Mouse (Mus musculus) large intestine, adult 2 months (tissue): ENCODE results near the gene Mettl6. TPM values are rescaled to one million over a fixed set of nuclear protein-coding genes. Genes with fewer than 3 reads are reported as not detected.
"Not testable (repeated sequence)": the region's sequence is repeated elsewhere in the genome, so short reads cannot be mapped to it uniquely, and the experiment has no call there.

Source experiments
- DNase-seq: peaks from one replicate; pipeline ENCODE4 v3.0.0-alpha.2; 2012; ENCODE audit warnings: low read depth, low spot score
- WGBS: fragments of 180-500 bp; shearing (Covaris S2); methylation state at CpG from one replicate; pipeline ENCODE4 v1.1.7; 2018; 5-methylcytosine and 5-hydroxymethylcytosine counted together
- polyA plus RNA-seq: library from polyadenylated mRNA; depleted of rRNA; stranded (reverse); fragments of >200 nt; gene quantifications from 2 replicates; pipeline ENCODE4 v1.2.3, GENCODE M21; 2012

Mettl6 gene
- polyA plus RNA-seq, 1 experiment = 8.5 TPM

- no peak for DNase-seq
- 70% methylated on average over 4 of the region's 4 CpGs for WGBS
Measured at GRCm38 (mm10) chr14:31486465-31486864, 8.4 kb downstream of the Mettl6 start.

GRCm38 (mm10) chr14:31482417-31482816, 12.4 kb downstream of the Mettl6 start:
- WGBS = 80% methylated on average over 5 of the region's 5 CpGs
- DNase-seq = no peak

GRCm38 (mm10) chr14:31473297-31473696, 21.5 kb downstream of the Mettl6 start:
- DNase-seq = no peak
- 85% methylated on average over 2 of the region's 2 CpGs for WGBS

DNA sequence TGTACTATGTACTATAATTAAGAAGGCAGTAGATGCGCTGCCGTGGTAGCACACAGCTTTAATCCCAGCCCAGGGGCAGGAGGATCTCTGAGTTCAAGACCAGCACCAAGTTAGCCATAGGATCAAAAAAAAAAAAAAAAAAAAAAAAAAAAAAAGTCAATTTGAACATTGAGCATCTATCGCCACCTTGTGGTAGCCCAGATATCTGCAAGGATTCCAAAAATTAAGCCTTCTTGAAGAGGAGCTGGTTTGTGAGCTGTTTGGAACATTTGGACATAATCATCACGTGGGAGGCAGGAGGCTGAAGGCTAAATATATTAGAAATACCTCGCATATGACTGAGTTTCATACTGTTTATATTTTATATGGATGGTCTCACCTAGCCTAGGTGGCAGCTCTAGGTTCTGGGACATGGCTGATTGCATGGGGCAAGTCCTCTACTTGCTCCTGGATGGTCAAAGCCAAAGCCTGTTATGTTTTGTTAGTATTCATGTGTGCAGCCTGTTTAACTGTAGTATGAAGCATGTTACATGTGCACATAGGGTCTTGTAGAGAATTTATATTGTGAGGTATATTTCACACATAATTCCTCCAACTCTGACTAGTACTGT, 22.3 kb downstream of the Mettl6 start:
- no peak for DNase-seq
- 4% methylated on average over 5 of the region's 5 CpGs for WGBS

GRCm38 (mm10) chr14:31469711-31470110, 25.1 kb downstream of the Mettl6 start:
- 61% methylated on average over 4 of the region's 4 CpGs for WGBS
- no peak for DNase-seq

DNA sequence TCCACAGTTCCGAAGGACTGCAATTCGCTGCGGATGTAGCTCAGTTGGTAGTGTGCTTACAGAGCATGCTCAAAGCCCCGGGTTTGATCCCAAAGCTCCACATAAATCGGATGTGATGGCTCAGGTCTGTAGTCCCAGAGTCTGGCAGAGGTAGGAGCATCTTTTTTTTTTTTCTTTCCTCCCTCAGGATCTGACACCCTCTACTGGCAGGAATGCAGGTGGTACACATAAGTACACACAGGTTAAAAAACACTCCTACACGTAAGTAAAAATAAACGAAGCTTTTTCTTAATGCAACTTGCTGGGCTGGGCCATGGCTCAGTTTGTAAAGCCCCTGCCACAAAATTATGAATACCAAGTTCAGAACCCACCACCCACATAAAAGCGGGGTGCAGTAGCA, 30.7 kb downstream of the Mettl6 start:
- DNase-seq = no peak
- 56% methylated on average over 8 of the region's 8 CpGs for WGBS

GRCm38 (mm10) chr14:31462886-31463285, 32.0 kb downstream of the Mettl6 start:
- 79% methylated on average over 6 of the region's 6 CpGs for WGBS
- no peak for DNase-seq

- DNase-seq = not testable (repeated sequence)
- 77% methylated on average over 5 of the region's 5 CpGs for WGBS
Measured at GRCm38 (mm10) chr14:31462226-31462625, 32.6 kb downstream of the Mettl6 start.

- DNase-seq = no peak
- 82% methylated on average over 12 of the region's 12 CpGs for WGBS
Measured at GRCm38 (mm10) chr14:31458006-31458405, 36.8 kb downstream of the Mettl6 start.

DNA sequence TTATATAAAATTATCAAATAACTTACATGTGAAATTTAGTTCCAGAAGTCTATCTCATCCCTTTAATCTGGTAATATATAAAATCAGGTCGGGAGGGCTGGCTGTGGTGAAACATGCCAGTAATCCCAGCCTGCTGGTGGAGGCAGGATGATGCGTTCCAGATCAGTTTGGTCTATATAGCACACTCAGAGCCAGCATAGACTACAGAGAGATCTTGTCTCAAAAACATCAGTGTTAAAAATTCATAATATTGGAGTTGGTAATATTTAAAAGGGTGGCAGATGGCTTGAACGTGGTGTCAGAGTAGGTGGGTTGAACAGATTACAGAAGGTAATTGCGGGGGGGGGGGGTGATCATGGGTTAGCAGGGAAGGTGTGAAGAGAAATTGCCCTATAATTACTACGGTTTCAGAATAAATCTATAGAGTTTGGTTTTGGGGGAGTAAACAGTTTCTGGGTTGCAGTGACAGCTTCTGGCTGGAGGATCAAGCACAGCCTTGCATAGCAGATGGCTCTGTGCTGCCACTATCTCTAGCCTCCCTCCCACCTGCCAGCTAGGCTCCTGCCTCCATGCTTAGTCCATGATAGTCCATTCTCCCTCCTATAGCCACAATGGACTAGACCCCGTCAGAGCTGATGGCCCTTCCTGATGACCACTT, 38.6 kb downstream of the Mettl6 start:
- WGBS = 76% methylated on average over 6 of the region's 6 CpGs
- no peak for DNase-seq

- no peak for DNase-seq
- 87% methylated on average over 8 of the region's 8 CpGs for WGBS
Measured at GRCm38 (mm10) chr14:31454849-31455566, 39.8 kb downstream of the Mettl6 start.

DNA sequence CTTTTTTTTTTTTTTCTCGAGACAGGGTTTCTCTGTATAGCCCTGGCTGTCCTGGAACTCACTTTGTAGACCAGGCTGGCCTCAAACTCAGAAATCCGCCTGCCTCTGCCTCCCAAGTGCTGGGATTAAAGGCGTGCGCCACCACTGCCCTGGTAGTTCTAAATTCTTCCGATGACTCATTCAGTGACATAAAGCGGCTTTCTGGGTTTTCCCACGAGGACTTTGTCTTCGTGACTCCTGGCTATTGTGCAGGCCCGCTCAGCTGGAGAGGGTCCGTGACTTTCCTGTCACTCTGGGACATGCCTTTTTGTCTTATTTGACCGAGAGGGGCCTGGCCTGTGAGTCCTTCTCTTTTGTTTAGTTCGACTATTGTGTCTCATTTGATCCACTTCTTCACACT, 40.9 kb downstream of the Mettl6 start:
- WGBS = 80% methylated on average over 12 of the region's 12 CpGs
- not testable (repeated sequence) for DNase-seq

GRCm38 (mm10) chr14:31448994-31449393, 45.8 kb downstream of the Mettl6 start:
- 45% methylated on average over 5 of the region's 5 CpGs for WGBS

DNA sequence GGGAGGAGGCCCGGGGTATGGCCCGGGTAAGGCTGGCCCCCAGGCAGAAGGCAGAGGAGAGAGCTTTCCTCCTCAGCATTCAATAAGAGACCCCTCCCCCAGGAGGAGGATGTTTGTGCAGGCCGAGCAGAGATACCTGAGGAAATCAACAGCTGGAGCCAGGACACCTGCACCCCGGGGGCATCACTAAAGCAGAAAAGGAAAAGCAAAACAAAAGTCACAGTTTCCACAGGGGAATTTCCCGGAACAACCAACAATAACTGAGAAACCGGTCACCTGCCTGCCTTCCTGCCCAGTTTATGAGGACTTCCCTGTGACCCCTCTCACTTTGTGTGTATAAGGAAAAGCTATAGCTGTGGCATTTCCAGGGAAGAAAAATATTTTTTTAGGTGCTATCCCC, 51.2 kb downstream of the Mettl6 start:
- WGBS = 61% methylated on average over 6 of the region's 6 CpGs
- DNase-seq = no peak

More at GRCm38 (mm10) chr14:31448994-31449393, 45.8 kb downstream of the Mettl6 start:
- no peak for DNase-seq

GRCm38 (mm10) chr14:31440725-31441124, 54.1 kb downstream of the Mettl6 start:
- DNase-seq = no peak
- 80% methylated on average over 6 of the region's 6 CpGs for WGBS

DNA sequence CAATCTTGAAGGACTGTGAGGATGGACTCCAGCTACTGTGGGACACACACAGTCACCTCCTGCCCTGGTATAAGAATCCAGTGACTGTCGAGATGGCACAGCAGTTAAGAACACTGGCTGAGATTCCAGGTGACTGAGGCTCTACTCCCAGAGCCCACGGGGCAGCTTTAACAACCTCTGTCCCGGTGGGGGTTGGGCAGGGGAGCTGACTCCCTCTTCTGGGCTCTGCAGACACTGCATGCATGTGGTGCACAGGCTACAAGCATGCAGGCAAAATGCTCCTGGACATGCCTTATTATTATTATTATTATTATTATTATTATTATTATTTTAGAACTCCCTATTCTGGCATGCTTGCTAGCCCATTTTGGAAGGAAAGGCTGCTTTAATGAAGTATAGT, 54.6 kb downstream of the Mettl6 start:
- 31% methylated on average over 3 of the region's 3 CpGs for WGBS
- no peak for DNase-seq

DNA sequence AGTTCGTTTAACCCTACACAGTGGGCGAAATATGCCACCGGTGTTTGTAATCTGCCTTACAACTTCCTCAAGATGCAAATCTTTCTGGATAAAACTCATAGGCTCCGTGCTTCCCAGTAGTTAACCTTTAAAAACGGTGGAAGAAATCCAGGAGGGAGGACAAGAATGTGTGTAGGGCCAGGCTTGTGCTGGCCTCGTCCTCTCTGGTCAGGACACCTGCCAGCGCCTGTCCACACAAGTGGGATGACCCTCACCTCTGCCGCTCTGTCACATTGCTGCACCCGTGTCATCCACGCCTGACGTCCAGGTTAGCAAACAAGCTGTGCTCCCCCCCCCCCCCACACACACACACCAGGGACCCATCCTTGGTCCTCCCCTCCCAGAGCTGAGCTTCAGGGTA, 55.6 kb downstream of the Mettl6 start:
- WGBS = 30% methylated on average over 11 of the region's 11 CpGs
- DNase-seq = no peak

GRCm38 (mm10) chr14:31437826-31438529, 56.9 kb downstream of the Mettl6 start:
- WGBS = 74% methylated on average over 8 of the region's 8 CpGs
- no peak for DNase-seq

DNA sequence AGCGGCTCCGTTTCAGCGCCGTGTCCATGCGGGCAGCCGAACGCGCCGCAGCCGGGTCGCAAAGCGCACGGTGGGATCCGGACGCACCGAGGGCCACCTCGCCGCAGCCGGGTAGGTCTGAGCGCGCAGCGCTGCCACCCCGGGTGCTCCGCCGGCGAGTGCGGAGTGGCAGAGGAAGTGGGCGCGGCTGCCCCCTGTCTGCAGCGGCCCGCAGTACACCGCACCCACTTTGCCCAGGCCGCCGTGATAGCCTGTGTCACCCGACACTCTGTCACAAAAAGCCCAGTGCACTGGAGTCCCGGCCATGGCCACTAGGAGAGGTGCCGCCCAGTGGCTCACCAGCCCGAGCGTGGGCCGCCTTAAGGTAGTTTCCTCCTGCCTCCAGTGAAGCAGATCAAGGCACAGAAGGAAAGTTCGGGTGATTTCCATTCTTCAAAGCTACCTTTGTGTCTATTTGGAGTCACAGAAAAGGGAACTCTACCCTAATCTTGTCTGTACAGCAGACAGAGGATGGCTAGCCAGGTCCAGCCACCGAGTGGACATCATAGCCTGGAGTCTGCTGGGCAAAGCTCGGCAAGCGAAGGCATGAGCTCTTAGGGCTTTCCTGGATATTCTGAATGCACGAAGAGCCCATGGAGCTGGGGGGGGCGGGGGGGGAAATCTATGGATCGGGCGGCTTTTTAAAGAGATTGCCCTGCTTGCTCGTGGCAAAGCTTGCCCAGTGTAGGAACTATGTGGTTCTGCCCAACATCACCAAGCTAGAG, 58.7 kb downstream of the Mettl6 start, which contains the start of gene Sh3bp5:
Gene Sh3bp5, minus strand, starts transcription at position 149 of the 764 bp plus-strand sequence.
- peak; percentile 52 for DNase-seq

More for the DNA sequence above, 58.7 kb downstream of the Mettl6 start, which contains the start of gene Sh3bp5:
- WGBS = 9% methylated on average over 49 of the region's 49 CpGs
